Mouse (Mus musculus) liver, postnatal 0 days (tissue): Measurements from ENCODE around the gene Tpm3.

ENCODE experiments used
- CTCF ChIP-seq: sonication (generic); IDR thresholded peaks from 2 replicates; pipeline ENCODE4 v1.5.1; 2016; ENCODE audit warnings: antibody characterized with exemption, low read depth
- EP300 ChIP-seq: IDR thresholded peaks from 2 replicates; pipeline ENCODE4 v1.6.1; 2016; ENCODE audit warnings: antibody characterized with exemption, low read depth, mild to moderate bottlenecking

DNA sequence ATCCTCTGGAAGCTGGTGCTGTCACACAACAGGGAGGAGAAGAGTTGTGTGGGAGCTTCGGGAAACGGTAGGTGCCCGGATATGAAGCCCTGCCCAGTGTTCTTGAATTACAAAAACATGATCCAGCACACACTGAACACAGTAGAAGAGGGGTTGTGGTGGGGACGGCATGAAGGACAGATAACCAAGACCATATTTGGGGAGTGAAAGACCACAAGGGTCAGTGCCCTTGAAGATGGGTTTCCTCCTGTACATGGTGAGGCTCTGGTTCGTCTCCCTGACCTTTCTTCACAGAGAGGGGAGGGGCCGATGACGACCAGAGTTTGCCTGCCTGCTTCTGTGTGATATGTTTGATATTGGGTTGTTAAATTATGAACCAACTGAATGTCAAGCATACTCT, 2.8 kb upstream of the Tpm3 start:
- TF ChIP-seq CTCF (no peak), EP300 (no peak)
